Mouse (Mus musculus) erythroblast, embryonic 14.5 days (primary cell): ENCODE measurements around the gene Fthl17d. TPM values are rescaled to one million over a fixed set of nuclear protein-coding genes. Genes with fewer than 3 reads are reported as not detected.
"Not testable (repeated sequence)": the region's sequence is repeated elsewhere in the genome, so short reads cannot be mapped to it uniquely, and the experiment has no call there.

Experiments used
- H3K27me3 ChIP-seq: 2 replicates; pipeline ENCODE4 v1.6.1; 2012; ENCODE audit warnings: inconsistent platforms; ENCODE audit not compliant: control insufficient read depth
- H3K36me3 ChIP-seq: 2 replicates; pipeline ENCODE4 v1.6.1; 2012; ENCODE audit warnings: mild to moderate bottlenecking, inconsistent platforms; ENCODE audit not compliant: control insufficient read depth
- H3K4me1 ChIP-seq: 2 replicates; pipeline ENCODE4 v1.6.1; 2012; ENCODE audit warnings: inconsistent platforms; ENCODE audit not compliant: control insufficient read depth
- H3K4me3 ChIP-seq: replicated peaks from 2 replicates; pipeline ENCODE3; 2012; ENCODE audit warnings: moderate library complexity, mild to moderate bottlenecking, inconsistent platforms
- H3K9me3 ChIP-seq: 2 replicates; pipeline ENCODE4 v1.6.1; 2012; ENCODE audit warnings: low read length, inconsistent platforms, mixed read lengths; ENCODE audit not compliant: control insufficient read depth
- GATA1 ChIP-seq: IDR thresholded peaks from 2 replicates; pipeline ENCODE4 v1.6.1; 2012; ENCODE audit warnings: low read length, inconsistent platforms, mixed read lengths
- TAL1 ChIP-seq: IDR thresholded peaks from 3 replicates; pipeline ENCODE4 v1.6.1; 2012; ENCODE audit warnings: low read length, inconsistent platforms, mixed read lengths
- polyA plus RNA-seq: library from polyadenylated mRNA; stranded (reverse); fragments of >175 nt; gene quantifications from 2 replicates; pipeline ENCODE4 v1.2.3, GENCODE M21; 2012

Fthl17d gene
- polyA plus RNA-seq, result not detected in 2 replicates

- H3K36me3 ChIP-seq, H3K4me3 ChIP-seq, H3K27me3 ChIP-seq, H3K9me3 ChIP-seq, H3K4me1 ChIP-seq: not testable (repeated sequence)
Observed at GRCm38 (mm10) chrX:8986655-8987054, at the start of gene Fthl17d. Gene Fthl17d (minus strand): TSS chrX:8986755.

GRCm38 (mm10) chrX:9033193-9033592 lies 46.6 kb upstream of the Fthl17d start, which contains the start of gene Fthl17e:
Gene Fthl17e (plus strand): TSS chrX:9033493.
- H3K36me3 ChIP-seq, H3K27me3 ChIP-seq, H3K9me3 ChIP-seq, H3K4me1 ChIP-seq, H3K4me3 ChIP-seq: not testable (repeated sequence)

- TF ChIP-seq GATA1, result no peak
- no peak for TF ChIP-seq TAL1
Observed at GRCm38 (mm10) chrX:9019481-9019880, 32.9 kb upstream of the Fthl17d start.

GRCm38 (mm10) chrX:9016079-9016478 lies 29.5 kb upstream of the Fthl17d start:
- H3K4me1 ChIP-seq, result no peaks in the 10 kb centered on the region
- H3K27me3 ChIP-seq, result no peaks in the 10 kb centered on the region
- no peak for TF ChIP-seq TAL1
- TF ChIP-seq GATA1, result no peak
- H3K4me3 ChIP-seq, result no peak overlapping the region
- H3K9me3 ChIP-seq, result no peaks in the 10 kb centered on the region
- H3K36me3 ChIP-seq, result no peaks in the 10 kb centered on the region

More at GRCm38 (mm10) chrX:9019481-9019880, 32.9 kb upstream of the Fthl17d start:
- Histone ChIP-seq H3K4me1 (no peaks in the 10 kb centered on the region), H3K9me3 (no peaks in the 10 kb centered on the region), H3K27me3 (no peaks in the 10 kb centered on the region), H3K36me3 (no peaks in the 10 kb centered on the region), H3K4me3 (no peak overlapping the region)

- H3K4me3 ChIP-seq, H3K27me3 ChIP-seq, H3K4me1 ChIP-seq, H3K9me3 ChIP-seq, H3K36me3 ChIP-seq: not testable (repeated sequence)
Observed at GRCm38 (mm10) chrX:8976459-8976858, 10.1 kb downstream of the Fthl17d start, which contains the start of gene Fthl17c. Gene Fthl17c (minus strand): TSS chrX:8976559.

GRCm38 (mm10) chrX:8964618-8965017 lies 21.9 kb downstream of the Fthl17d start:
- not testable (repeated sequence) for H3K4me1 ChIP-seq, H3K36me3 ChIP-seq, H3K27me3 ChIP-seq, H3K4me3 ChIP-seq
- H3K9me3 ChIP-seq, result peaks cover 11% of the 10 kb centered on the region

GRCm38 (mm10) chrX:8962875-8963274 lies 23.7 kb downstream of the Fthl17d start, which contains the start of gene Fthl17b:
Gene Fthl17b (minus strand): TSS chrX:8962975.
- not testable (repeated sequence) for H3K9me3 ChIP-seq, H3K4me3 ChIP-seq, H3K4me1 ChIP-seq, H3K36me3 ChIP-seq, H3K27me3 ChIP-seq

- H3K4me3 ChIP-seq, H3K27me3 ChIP-seq, H3K9me3 ChIP-seq, H3K36me3 ChIP-seq, H3K4me1 ChIP-seq: not testable (repeated sequence)
Observed at GRCm38 (mm10) chrX:8948130-8948805, 38.3 kb downstream of the Fthl17d start.

GRCm38 (mm10) chrX:8944041-8944440 lies 42.5 kb downstream of the Fthl17d start:
- Histone ChIP-seq H3K27me3 (no peaks in the 10 kb centered on the region), H3K4me3 (no peak overlapping the region), H3K4me1 (no peaks in the 10 kb centered on the region), H3K36me3 (no peaks in the 10 kb centered on the region), H3K9me3 (no peaks in the 10 kb centered on the region; the same call in 1 of the 2 replicates)
- TF ChIP-seq TAL1 (no peak), GATA1 (no peak)

Other genes starting within 250 kb of the Fthl17d start
- not detected in 2 replicates for gene Ssx9, start 238.3 kb downstream of the Fthl17d start, polyA plus RNA-seq
- gene Ssxb5, start 183.1 kb downstream of the Fthl17d start, polyA plus RNA-seq, result not detected in 2 replicates
- gene Gm6592, start 142.8 kb downstream of the Fthl17d start, polyA plus RNA-seq, result not detected in 2 replicates
- not detected in 2 replicates for gene Gm5751, start 112.5 kb downstream of the Fthl17d start, polyA plus RNA-seq
- gene B630019K06Rik, start 94.4 kb downstream of the Fthl17d start, polyA plus RNA-seq, result not detected in 2 replicates
- not detected in 2 replicates for gene Fthl17b, start 23.8 kb downstream of the Fthl17d start, polyA plus RNA-seq
- not detected in 2 replicates for gene Fthl17c, start 10.2 kb downstream of the Fthl17d start, polyA plus RNA-seq
- gene Fthl17e, start 46.7 kb upstream of the Fthl17d start, polyA plus RNA-seq, result not detected in 2 replicates
- gene Fthl17f, start 76.3 kb upstream of the Fthl17d start, polyA plus RNA-seq, result not detected in 2 replicates
- gene 4930402K13Rik, start 117.8 kb upstream of the Fthl17d start, polyA plus RNA-seq, result not detected in 2 replicates
- gene Lancl3, start 213.1 kb upstream of the Fthl17d start, polyA plus RNA-seq, result not detected in 2 replicates